Mouse (Mus musculus): ENCODE results near the gene Rtp2.
"Not testable (repeated sequence)": the region's sequence is repeated elsewhere in the genome, so short reads cannot be mapped to it uniquely, and the experiment has no call there.

Gene Rtp2

GRCm38 (mm10) chr16:23952101-23952727, 20.0 kb upstream of the Rtp2 start:
- no peak for DNase-seq (ENCODE audit: low spot score)

- DNase-seq (ENCODE audit: low spot score), result no peak
Observed at GRCm38 (mm10) chr16:23947654-23948053, 15.5 kb upstream of the Rtp2 start.

GRCm38 (mm10) chr16:23944801-23945200, 12.6 kb upstream of the Rtp2 start:
- DNase-seq (ENCODE audit: low spot score), result no peak

GRCm38 (mm10) chr16:23934397-23934796, 2.2 kb upstream of the Rtp2 start:
- DNase-seq (ENCODE audit: low spot score), result no peak

- DNase-seq (ENCODE audit: low spot score), result no peak
Observed at GRCm38 (mm10) chr16:23931275-23931674, 919 bp downstream of the Rtp2 start.

GRCm38 (mm10) chr16:23930426-23931073, 1.6 kb downstream of the Rtp2 start:
- no peak for DNase-seq (ENCODE audit: low spot score)

- no peak for DNase-seq (ENCODE audit: low spot score)
Observed at GRCm38 (mm10) chr16:23927301-23928114, 4.7 kb downstream of the Rtp2 start.

- no peak for DNase-seq (ENCODE audit: low spot score)
Observed at GRCm38 (mm10) chr16:23922906-23923305, 9.3 kb downstream of the Rtp2 start.

- DNase-seq (ENCODE audit: low spot score), result no peak
Observed at GRCm38 (mm10) chr16:23921697-23922096, 10.5 kb downstream of the Rtp2 start.

- DNase-seq (ENCODE audit: low spot score), result no peak
Observed at GRCm38 (mm10) chr16:23919418-23919817, 12.8 kb downstream of the Rtp2 start.

- no peak for DNase-seq (ENCODE audit: low spot score)
Observed at GRCm38 (mm10) chr16:23913401-23913800, 18.8 kb downstream of the Rtp2 start.

GRCm38 (mm10) chr16:23912741-23913140, 19.5 kb downstream of the Rtp2 start:
- no peak for DNase-seq (ENCODE audit: low spot score)

GRCm38 (mm10) chr16:23909015-23909354, 23.2 kb downstream of the Rtp2 start:
- not testable (repeated sequence) for DNase-seq (ENCODE audit: low spot score)

- DNase-seq (ENCODE audit: low spot score), result not testable (repeated sequence)
Observed at GRCm38 (mm10) chr16:23908076-23909014, 23.8 kb downstream of the Rtp2 start.

GRCm38 (mm10) chr16:23906586-23906985, 25.6 kb downstream of the Rtp2 start:
- DNase-seq (ENCODE audit: low spot score), result not testable (repeated sequence)

GRCm38 (mm10) chr16:23901411-23901810, 30.8 kb downstream of the Rtp2 start:
- no peak for DNase-seq (ENCODE audit: low spot score)

- no peak for DNase-seq (ENCODE audit: low spot score)
Observed at GRCm38 (mm10) chr16:23900061-23900460, 32.1 kb downstream of the Rtp2 start.

GRCm38 (mm10) chr16:23898840-23899239, 33.4 kb downstream of the Rtp2 start:
- peak; percentile 49 for DNase-seq (ENCODE audit: low spot score)

GRCm38 (mm10) chr16:23897984-23898586, 34.1 kb downstream of the Rtp2 start:
- peak; percentile 50 for DNase-seq (ENCODE audit: low spot score)

- no peak for DNase-seq (ENCODE audit: low spot score)
Observed at GRCm38 (mm10) chr16:23897486-23897885, 34.7 kb downstream of the Rtp2 start.

GRCm38 (mm10) chr16:23895135-23895534, 37.1 kb downstream of the Rtp2 start:
- no peak for DNase-seq (ENCODE audit: low spot score)

GRCm38 (mm10) chr16:23890636-23891035, 41.6 kb downstream of the Rtp2 start, which contains the start of gene Sst:
Sst (minus strand) TSS chr16:23890958.
- DNase-seq (ENCODE audit: low spot score), result no peak

Data from MN1 (cell line).